Mouse (Mus musculus) E14TG2a.4 (cell line): Measurements from ENCODE around the gene Arf4.

Experiments used
- CTCF ChIP-seq: conservative IDR thresholded peaks from 2 replicates; pipeline ENCODE4 v1.5.1; 2014; ENCODE audit warnings: low read length
- NANOG ChIP-seq: IDR thresholded peaks from 2 replicates; pipeline ENCODE4 v1.6.1; 2014; ENCODE audit warnings: borderline replicate concordance, low read length, mixed read lengths
- POU5F1 ChIP-seq: IDR thresholded peaks from 2 replicates; pipeline ENCODE4 v1.6.1; 2014; ENCODE audit warnings: low read length, borderline replicate concordance

- TF ChIP-seq CTCF (no peak), POU5F1 (no peak), NANOG (no peak)
Measured at GRCm38 (mm10) chr14:26647811-26648210, 9.9 kb downstream of the Arf4 start.
